Mouse (Mus musculus) liver, embryonic 13.5 days (tissue): ENCODE results near the gene Dgat2. TPM values are rescaled to one million over a fixed set of nuclear protein-coding genes. Genes with fewer than 3 reads are reported as not detected.

Experiments used
- ATAC-seq: fragments of 200-750 bp; cut with Nextera tagmentation; 2 replicates; pipeline ENCODE4 v1.8.0; 2017; ENCODE audit warnings: low read depth, mild to moderate bottlenecking, moderate number of reproducible peaks, moderate library complexity
- DNase-seq: peaks from one replicate; pipeline ENCODE4 v3.0.0; 2022
- H3K27ac ChIP-seq: fragments of 300-500 bp; sonication (generic); 2 replicates; pipeline ENCODE4 v1.5.1; 2015; ENCODE audit warnings: moderate library complexity, mild to moderate bottlenecking, inconsistent platforms
- H3K27me3 ChIP-seq: fragments of 300-500 bp; sonication (generic); 2 replicates; pipeline ENCODE4 v1.6.1; 2015; ENCODE audit warnings: mild to moderate bottlenecking, inconsistent platforms
- H3K36me3 ChIP-seq: fragments of 300-500 bp; sonication (generic); 2 replicates; pipeline ENCODE4 v1.6.1; 2015; ENCODE audit warnings: mild to moderate bottlenecking, inconsistent platforms
- H3K4me1 ChIP-seq: fragments of 300-500 bp; sonication (generic); replicated peaks from 2 replicates; pipeline ENCODE4 v1.6.1; 2015; ENCODE audit warnings: inconsistent platforms
- H3K4me2 ChIP-seq: fragments of 300-500 bp; sonication (generic); 2 replicates; pipeline ENCODE4 v1.6.1; 2015; ENCODE audit warnings: inconsistent platforms, mild to moderate bottlenecking, moderate library complexity
- H3K4me3 ChIP-seq: fragments of 300-500 bp; sonication (generic); replicated peaks from 2 replicates; pipeline ENCODE4 v1.5.1; 2015; ENCODE audit warnings: mild to moderate bottlenecking, inconsistent platforms
- H3K9ac ChIP-seq: fragments of 300-500 bp; sonication (generic); 2 replicates; pipeline ENCODE4 v1.6.1; 2015; ENCODE audit warnings: mild to moderate bottlenecking, inconsistent platforms
- H3K9me3 ChIP-seq: fragments of 300-500 bp; sonication (generic); replicated peaks from 2 replicates; pipeline ENCODE4 v1.6.1; 2016; ENCODE audit warnings: inconsistent platforms
- WGBS: fragments of 180-500 bp; shearing (Covaris S2); methylation state at CpG from one replicate; pipeline ENCODE4 v1.1.7; 2015; ENCODE audit not compliant: insufficient replicate concordance; 5-methylcytosine and 5-hydroxymethylcytosine counted together
- polyA plus RNA-seq: library from polyadenylated mRNA; unstranded; fragments of >200 nt; fragmentation: Nextera tagmentation; extraction: Ambion mirVana; gene quantifications from 2 replicates; pipeline ENCODE4 v1.2.1, GENCODE M21; 2015

Gene Dgat2
- polyA plus RNA-seq, 1 experiment from 2014 or later, result 71.1 TPM

DNA sequence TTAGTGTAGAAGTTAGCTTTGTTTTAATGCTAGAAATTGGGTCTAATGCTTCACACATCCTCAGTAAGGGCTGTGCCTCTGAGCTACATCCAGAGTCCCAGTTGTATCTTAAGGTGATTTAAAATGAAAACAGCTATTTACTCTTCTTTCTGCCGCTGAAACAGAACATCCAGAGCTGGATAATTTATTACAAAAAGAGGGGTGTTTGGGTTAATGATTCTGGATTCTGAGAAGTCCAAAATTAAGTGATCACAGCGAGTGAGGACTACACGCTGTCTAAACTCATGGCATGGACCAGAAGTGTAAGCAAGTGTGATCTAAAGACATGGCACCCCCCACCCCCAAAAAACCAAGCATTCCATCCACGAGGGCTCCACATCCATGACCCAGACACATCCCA, 11.4 kb upstream of the Dgat2 start:
- Histone ChIP-seq H3K4me2 (no peak overlapping the region), H3K4me3 (no peak overlapping the region), H3K9ac (no peak overlapping the region), H3K4me1 (peaks cover 16% of the 10 kb centered on the region), H3K27me3 (no peaks in the 10 kb centered on the region), H3K27ac (no peak overlapping the region), H3K36me3 (no peaks in the 10 kb centered on the region), H3K9me3 (no peaks in the 10 kb centered on the region)
- ATAC-seq (no peak), DNase-seq (no peak)
- WGBS, result 62% methylated on average over 4 of the region's 4 CpGs

DNA sequence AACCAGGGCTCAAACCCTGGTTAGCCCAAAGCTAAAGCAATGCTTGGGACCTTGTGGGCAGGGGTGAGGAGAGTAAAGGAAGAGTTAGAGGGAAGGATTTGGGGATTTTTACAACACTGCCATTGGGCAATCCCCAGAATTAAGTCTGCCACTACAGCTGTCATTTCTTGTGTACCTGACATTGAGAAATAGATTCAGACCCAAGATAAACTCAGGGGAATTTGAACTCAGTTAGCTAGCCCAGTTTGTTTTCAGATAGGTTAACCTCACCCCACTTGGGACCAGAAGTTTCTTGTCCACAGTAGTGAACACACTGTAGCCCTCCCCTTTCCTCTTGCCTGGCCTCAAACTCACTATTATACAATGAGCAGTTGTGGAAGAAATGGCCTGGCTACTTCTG, 8.9 kb upstream of the Dgat2 start:
- no peak overlapping the region for H3K4me3 ChIP-seq
- no peak overlapping the region for H3K4me2 ChIP-seq
- H3K36me3 ChIP-seq, result no peaks in the 10 kb centered on the region
- DNase-seq (no peak), ATAC-seq (peak; percentile 44; the same call in 1 of the 2 replicates)
- H3K9me3 ChIP-seq, result no peaks in the 10 kb centered on the region
- H3K27ac ChIP-seq, result no peak overlapping the region
- 0 out of 2 replicates have a peak, but pooled peaks cover 5% of the 10 kb centered on the region for H3K27me3 ChIP-seq
- peaks cover 18% of the 10 kb centered on the region for H3K4me1 ChIP-seq
- H3K9ac ChIP-seq, result no peak overlapping the region

DNA sequence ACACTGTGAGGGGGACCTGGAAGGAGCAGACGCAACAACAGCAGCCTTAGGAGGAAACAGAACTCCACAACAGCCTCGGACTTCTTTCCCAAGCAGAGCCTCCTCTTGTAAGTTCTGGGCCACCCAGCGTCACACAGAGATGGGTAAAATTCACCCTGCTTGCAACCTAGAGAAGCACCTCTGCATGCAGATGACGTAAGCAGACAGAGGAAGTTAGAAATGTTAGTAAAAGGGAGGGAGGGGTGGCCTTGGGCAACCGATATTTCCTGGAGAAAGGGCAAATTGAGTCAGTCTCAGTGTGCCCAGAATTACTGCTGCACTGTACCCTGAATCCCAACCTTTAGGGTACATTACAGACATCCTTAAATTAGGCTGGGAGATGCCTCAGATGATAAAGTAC, 7.4 kb upstream of the Dgat2 start:
- ATAC-seq (no peak), DNase-seq (no peak)
- WGBS, result 36% methylated on average over 5 of the region's 5 CpGs
- no peak overlapping the region for H3K4me2 ChIP-seq
- H3K36me3 ChIP-seq, result no peaks in the 10 kb centered on the region
- H3K4me3 ChIP-seq, result no peak overlapping the region
- no peaks in the 10 kb centered on the region for H3K9me3 ChIP-seq
- H3K27me3 ChIP-seq, result peaks cover 12% of the 10 kb centered on the region; the same call in 1 of the 2 replicates
- peaks cover 18% of the 10 kb centered on the region for H3K4me1 ChIP-seq
- peak overlapping the region; percentile 25; the same call in 1 of the 2 replicates for H3K27ac ChIP-seq
- H3K9ac ChIP-seq, result no peak overlapping the region

DNA sequence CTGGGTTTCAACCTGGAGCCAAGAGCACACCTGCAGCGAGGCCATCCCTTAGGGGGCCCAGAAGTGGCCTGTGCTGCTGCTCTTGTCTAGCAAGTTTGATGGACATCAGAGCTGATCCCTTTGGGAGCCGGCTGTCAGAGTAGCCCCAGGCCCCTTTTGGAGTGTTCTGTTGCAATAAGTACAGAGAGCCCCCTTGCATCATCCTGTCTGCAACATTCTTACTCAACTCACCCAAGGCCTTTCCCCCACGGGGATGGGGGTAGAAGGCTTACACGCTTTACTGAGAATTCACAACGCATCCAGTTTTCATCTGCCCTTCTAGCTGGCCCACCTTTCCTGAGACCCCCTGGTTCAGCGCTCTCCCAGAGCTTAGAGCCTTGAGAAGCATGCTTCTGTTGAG, 6.1 kb upstream of the Dgat2 start:
- peak; percentile 29; the same call in 1 of the 2 replicates for ATAC-seq
- Histone ChIP-seq H3K4me3 (no peak overlapping the region), H3K4me2 (no peak overlapping the region), H3K27me3 (peaks cover 22% of the 10 kb centered on the region; the same call in 1 of the 2 replicates), H3K36me3 (no peaks in the 10 kb centered on the region), H3K4me1 (peaks cover 21% of the 10 kb centered on the region), H3K9ac (no peak overlapping the region), H3K27ac (0 out of 2 replicates have a peak overlapping the region, but pooled peaks have one; percentile 16), H3K9me3 (no peaks in the 10 kb centered on the region)
- DNase-seq, result no peak
- 53% methylated on average over 6 of the region's 6 CpGs for WGBS

DNA sequence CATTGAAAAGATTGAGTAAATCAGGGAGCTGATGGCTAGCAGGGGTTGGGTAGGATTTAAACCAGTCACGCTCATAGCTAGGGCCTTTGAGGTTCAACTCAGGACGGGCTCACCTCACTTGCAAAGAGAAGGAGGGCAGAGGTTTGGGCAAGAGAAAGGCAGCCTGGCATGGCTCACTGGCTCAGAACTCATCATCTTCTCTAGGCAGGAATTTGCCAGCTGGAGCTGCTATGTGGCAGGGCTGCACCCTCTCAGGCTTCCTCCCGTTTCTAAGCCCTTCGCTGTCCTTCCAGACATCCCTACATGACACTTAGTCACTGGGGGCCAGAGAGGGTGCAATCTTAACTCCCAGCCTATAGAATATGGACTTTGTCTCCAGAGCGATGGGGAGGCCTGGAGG, 4.9 kb upstream of the Dgat2 start:
- Histone ChIP-seq H3K4me2 (no peak overlapping the region), H3K9me3 (no peaks in the 10 kb centered on the region), H3K27ac (no peak overlapping the region), H3K9ac (no peak overlapping the region), H3K36me3 (no peaks in the 10 kb centered on the region), H3K4me3 (no peak overlapping the region), H3K27me3 (peaks cover 24% of the 10 kb centered on the region), H3K4me1 (peaks cover 33% of the 10 kb centered on the region)
- 72% methylated on average over 5 of the region's 5 CpGs for WGBS
- DNase-seq, result no peak
- no peak for ATAC-seq

DNA sequence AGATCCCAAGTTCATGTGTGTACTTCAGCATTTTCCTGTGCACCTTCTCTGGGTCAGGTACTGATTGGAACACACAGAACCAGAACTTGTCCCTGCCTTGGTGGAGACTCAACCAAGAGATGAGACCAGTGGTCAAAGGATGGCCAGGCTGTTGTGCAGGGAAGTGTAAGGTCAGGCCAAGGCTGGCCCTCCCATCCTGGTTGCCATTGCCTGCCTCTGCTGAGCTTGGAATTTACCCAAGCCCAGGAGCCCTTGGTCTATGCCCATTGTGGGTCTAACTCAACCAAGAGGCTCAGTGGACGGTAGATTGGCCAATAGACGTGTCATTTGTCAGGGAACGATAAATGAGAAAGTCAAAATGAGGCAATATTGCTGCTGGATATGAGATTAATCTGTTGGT, 2.9 kb upstream of the Dgat2 start:
- DNase-seq (no peak), ATAC-seq (no peak)
- Histone ChIP-seq H3K4me1 (peaks cover 41% of the 10 kb centered on the region), H3K27ac (no peak overlapping the region), H3K36me3 (no peaks in the 10 kb centered on the region), H3K4me2 (no peak overlapping the region), H3K4me3 (no peak overlapping the region), H3K9ac (no peak overlapping the region), H3K27me3 (peaks cover 42% of the 10 kb centered on the region), H3K9me3 (no peaks in the 10 kb centered on the region)
- WGBS, result 74% methylated on average over 3 of the region's 3 CpGs

DNA sequence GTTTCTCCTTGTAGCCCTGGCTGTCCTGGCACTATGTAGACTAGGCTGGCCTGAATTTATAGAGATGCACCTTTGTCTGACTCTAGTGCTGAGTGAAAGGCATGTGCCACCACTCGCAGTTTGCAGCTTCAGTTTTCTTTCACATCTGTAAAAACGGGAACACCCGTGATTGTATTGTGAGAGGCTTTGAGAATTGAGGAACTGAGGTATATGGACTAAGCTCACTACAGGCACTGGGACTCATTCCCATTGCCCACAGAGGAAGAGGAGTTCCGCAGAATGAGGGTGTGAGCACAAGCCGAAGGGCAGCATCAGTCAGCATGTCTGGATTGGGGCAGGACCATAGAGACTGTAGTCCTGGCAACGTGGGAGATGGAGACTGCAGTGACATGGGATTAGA, 1.2 kb upstream of the Dgat2 start:
- no peak overlapping the region for H3K4me3 ChIP-seq
- no peak overlapping the region for H3K27ac ChIP-seq
- H3K9me3 ChIP-seq, result no peaks in the 10 kb centered on the region
- DNase-seq (no peak), ATAC-seq (no peak)
- no peaks in the 10 kb centered on the region for H3K36me3 ChIP-seq
- peaks cover 31% of the 10 kb centered on the region for H3K4me1 ChIP-seq
- H3K9ac ChIP-seq, result no peak overlapping the region
- no peak overlapping the region; the same call in 1 of the 2 replicates for H3K4me2 ChIP-seq
- H3K27me3 ChIP-seq, result peaks cover 46% of the 10 kb centered on the region
- 27% methylated on average over 6 of the region's 6 CpGs for WGBS

DNA sequence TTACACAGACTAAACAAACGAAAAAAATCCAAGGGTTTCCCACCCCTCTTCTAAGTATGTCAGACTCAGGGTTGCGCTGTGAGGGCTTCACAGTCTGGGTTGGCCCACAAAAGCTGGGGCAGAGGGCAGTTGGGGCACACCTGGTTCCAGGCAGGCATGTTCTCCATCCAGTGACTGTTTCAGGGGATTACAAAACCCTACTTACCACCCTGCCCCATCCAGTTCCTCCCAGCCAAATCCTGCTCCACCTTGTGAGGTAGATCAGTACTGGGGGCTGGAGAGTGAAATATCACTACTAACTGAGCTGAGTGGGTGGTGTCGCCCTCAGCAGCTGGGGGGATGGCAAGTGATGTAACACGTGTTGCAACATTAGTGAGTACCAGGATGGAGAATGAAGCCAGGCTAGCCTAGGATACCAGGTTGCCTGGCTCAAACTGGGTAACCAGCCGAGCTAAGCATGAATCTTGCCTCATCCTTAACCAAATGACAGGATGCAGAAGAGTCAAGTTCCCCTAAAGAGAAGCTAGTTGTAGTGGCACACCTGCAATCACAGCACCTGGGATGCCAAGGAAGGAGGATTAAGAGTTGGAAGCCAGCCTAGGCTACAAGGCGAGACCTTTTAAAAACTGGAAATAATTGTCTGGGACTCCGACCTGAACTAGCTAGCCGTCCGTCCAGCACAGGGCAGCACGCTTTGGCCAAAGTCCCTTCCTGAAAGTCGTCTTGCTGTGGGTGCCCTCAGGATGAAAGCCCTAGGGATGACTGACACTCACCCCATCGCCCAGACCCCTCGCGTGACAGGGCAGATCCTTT, 694 bp downstream of the Dgat2 start:
- H3K9me3 ChIP-seq, result no peaks in the 10 kb centered on the region
- H3K36me3 ChIP-seq, result no peaks in the 10 kb centered on the region
- H3K27ac ChIP-seq, result 0 out of 2 replicates have a peak overlapping the region, but pooled peaks have one; percentile 58
- DNase-seq (no peak), ATAC-seq (peak; percentile 7; the same call in 1 of the 2 replicates)
- peak overlapping the region; percentile 77 for H3K9ac ChIP-seq
- peaks cover 31% of the 10 kb centered on the region for H3K4me1 ChIP-seq
- 18% methylated on average over 14 of the region's 14 CpGs for WGBS
- peaks cover 41% of the 10 kb centered on the region for H3K27me3 ChIP-seq
- peak overlapping the region; percentile 67 for H3K4me3 ChIP-seq
- peak overlapping the region; percentile 93 for H3K4me2 ChIP-seq

DNA sequence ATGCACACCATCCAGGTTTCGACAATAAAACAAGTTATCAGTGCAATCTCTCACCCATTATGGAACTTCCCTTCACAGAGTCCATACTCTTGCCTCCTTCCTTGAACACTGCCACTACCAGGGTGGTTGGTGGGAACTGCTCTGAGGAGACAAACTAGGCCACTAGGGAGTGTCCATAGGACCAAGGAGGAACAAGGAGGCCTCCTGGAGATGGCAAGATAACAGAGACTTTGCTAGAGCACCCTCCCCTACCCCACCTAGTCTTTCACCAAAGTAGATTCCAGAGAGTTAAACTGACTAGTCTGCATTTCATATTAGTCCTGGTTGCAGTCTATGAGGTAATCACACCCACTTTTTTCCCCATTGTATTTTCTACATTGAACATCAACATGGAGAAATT, 2.4 kb downstream of the Dgat2 start:
- WGBS, result 55% methylated on average over 1 of the region's 1 CpGs

DNA sequence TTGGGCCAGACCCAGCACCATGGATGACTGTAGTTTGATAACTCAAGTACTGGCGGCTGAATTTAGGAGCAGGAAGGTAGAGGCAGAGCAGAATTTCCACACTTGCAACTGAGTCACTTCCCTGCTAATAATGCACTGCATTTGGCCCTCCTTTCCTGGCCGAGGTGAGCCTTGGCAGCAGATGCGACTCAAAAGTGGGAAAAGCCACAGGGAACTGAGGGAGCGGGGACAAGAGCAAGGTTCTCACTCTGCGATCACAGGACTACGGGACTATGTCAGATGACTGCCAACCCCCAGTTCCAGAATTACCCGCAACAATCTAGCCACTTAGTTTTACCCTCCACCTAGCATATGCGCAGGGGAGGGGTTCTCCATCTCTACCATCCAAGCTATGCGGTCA, 3.2 kb downstream of the Dgat2 start:
- DNase-seq (no peak), ATAC-seq (no peak)
- H3K9ac ChIP-seq, result no peak overlapping the region
- peaks cover 31% of the 10 kb centered on the region for H3K4me1 ChIP-seq
- 0 out of 2 replicates have a peak overlapping the region, but pooled peaks have one; percentile 67 for H3K4me3 ChIP-seq
- WGBS, result 75% methylated on average over 9 of the region's 9 CpGs
- H3K4me2 ChIP-seq, result peak overlapping the region; percentile 93
- H3K36me3 ChIP-seq, result no peaks in the 10 kb centered on the region
- H3K27me3 ChIP-seq, result peaks cover 30% of the 10 kb centered on the region
- no peaks in the 10 kb centered on the region for H3K9me3 ChIP-seq
- no peak overlapping the region for H3K27ac ChIP-seq

More for the DNA sequence above, 2.4 kb downstream of the Dgat2 start:
- H3K9ac ChIP-seq, result peak overlapping the region; percentile 29; the same call in 1 of the 2 replicates
- peak overlapping the region; percentile 93 for H3K4me2 ChIP-seq
- H3K4me3 ChIP-seq, result peak overlapping the region; percentile 67
- DNase-seq (no peak), ATAC-seq (no peak)
- H3K27me3 ChIP-seq, result peaks cover 35% of the 10 kb centered on the region
- H3K36me3 ChIP-seq, result no peaks in the 10 kb centered on the region
- no peak overlapping the region for H3K27ac ChIP-seq
- H3K9me3 ChIP-seq, result no peaks in the 10 kb centered on the region
- peaks cover 31% of the 10 kb centered on the region for H3K4me1 ChIP-seq

DNA sequence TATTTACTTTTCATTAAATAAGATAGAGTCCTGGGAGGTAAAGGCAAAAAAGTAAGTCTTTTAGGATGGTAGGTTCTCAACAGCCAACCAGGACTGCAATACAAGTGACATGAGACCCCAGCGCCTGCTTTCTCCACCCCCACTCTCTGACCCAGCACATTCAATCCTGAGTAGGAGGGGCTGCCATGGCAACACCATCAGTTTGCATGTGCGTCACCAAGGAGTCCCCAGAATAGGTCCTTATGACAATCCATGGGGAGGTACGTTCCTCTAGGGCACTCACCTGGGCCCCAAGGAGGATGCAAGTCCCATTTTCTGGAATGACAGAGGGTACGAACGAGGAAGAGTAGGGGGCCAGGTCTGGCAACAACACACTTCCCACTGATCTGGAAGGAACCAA, 5.1 kb downstream of the Dgat2 start:
- no peak for ATAC-seq
- no peak for DNase-seq
- Histone ChIP-seq H3K27me3 (peaks cover 21% of the 10 kb centered on the region), H3K27ac (no peak overlapping the region), H3K4me2 (no peak overlapping the region), H3K4me3 (no peak overlapping the region), H3K9me3 (no peaks in the 10 kb centered on the region), H3K9ac (no peak overlapping the region), H3K4me1 (peaks cover 27% of the 10 kb centered on the region), H3K36me3 (no peaks in the 10 kb centered on the region)
- 65% methylated on average over 5 of the region's 5 CpGs for WGBS

DNA sequence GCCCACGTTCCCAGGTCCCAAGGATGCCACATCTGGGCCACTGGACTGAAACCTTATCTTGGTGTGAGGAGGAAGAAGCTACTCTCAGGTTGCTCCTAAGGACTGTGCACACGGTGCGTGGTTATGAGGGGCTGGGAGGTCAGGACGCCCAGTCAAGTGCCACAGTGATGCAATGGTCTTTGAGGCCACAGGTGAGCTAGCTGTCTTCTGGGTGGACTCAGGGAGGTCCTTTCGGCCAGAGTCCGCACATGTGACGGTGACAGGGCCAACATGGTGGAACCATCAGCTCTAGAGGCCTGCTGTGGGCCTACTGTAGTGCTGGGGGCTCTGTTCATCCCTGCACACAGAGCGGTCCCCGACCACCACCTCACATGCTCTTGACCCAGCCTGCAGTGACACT, 6.9 kb downstream of the Dgat2 start:
- no peak overlapping the region for H3K9ac ChIP-seq
- no peak overlapping the region for H3K27ac ChIP-seq
- H3K4me2 ChIP-seq, result no peak overlapping the region
- no peaks in the 10 kb centered on the region for H3K36me3 ChIP-seq
- peaks cover 5% of the 10 kb centered on the region; the same call in 1 of the 2 replicates for H3K27me3 ChIP-seq
- no peak for ATAC-seq
- H3K4me3 ChIP-seq, result no peak overlapping the region
- DNase-seq, result no peak
- WGBS, result 69% methylated on average over 9 of the region's 9 CpGs
- no peaks in the 10 kb centered on the region for H3K9me3 ChIP-seq
- H3K4me1 ChIP-seq, result peaks cover 32% of the 10 kb centered on the region
